Mouse (Mus musculus): Measurements from ENCODE around the gene Zc3h12a.

- TF ChIP-seq CTCF (IDR thresholded peaks at IDR 0.05; ENCODE audit: borderline replicate concordance, control insufficient read depth, extremely low read depth, insufficient read depth, low read length, poor library complexity): 0 out of 2 replicates have a peak, but pooled peaks have one; percentile 25
- TF ChIP-seq POLR2A (IDR thresholded peaks at IDR 0.05; ENCODE audit: control insufficient read depth, extremely low read depth, insufficient read depth, low read length, poor library complexity): peak; percentile 63
Measured at GRCm38 (mm10) chr4:125127305-125128084, at the start of gene Zc3h12a.
